Mouse (Mus musculus): ENCODE measurements around the gene Taar4. TPM values are rescaled to one million over a fixed set of nuclear protein-coding genes. Genes with fewer than 3 reads are reported as not detected.

Taar4 gene
- total and polyA plus RNA-seq, 3 experiments = not detected

- Histone ChIP-seq H3K27me3 (ENCODE audit: control insufficient read depth in 1 of 2, insufficient read depth in 2 of 2, low read length in 2 of 2) (no peaks in the 10 kb centered on the region), H3K4me1 (ENCODE audit: control insufficient read depth in 1 of 2, insufficient read depth in 2 of 2, low read length in 2 of 2) (no peaks in the 10 kb centered on the region), H3K9me3 (replicated peaks; ENCODE audit: insufficient read depth, low read length) (no peaks in the 10 kb centered on the region), H3K79me2 (ENCODE audit: control insufficient read depth, insufficient read depth, low read length, poor library complexity) (no peaks in the 10 kb centered on the region), H3K9ac (ENCODE audit: control insufficient read depth, low read depth, low read length, poor library complexity, severe bottlenecking) (no peak overlapping the region), H3K36me3 (ENCODE audit: control insufficient read depth in 1 of 2, insufficient read depth in 2 of 2, low read length in 2 of 2) (no peaks in the 10 kb centered on the region), H3K27ac (ENCODE audit: control insufficient read depth, low read depth, low read length) (no peak overlapping the region), H3K4me3 (ENCODE audit: control insufficient read depth in 1 of 2, insufficient read depth in 1 of 2, low read depth in 2 of 2, low read length in 2 of 2) (no peak overlapping the region)
- TF ChIP-seq USF2 (IDR thresholded peaks at IDR 0.05; ENCODE audit: borderline replicate concordance in 1 of 2, insufficient read depth in 1 of 2, low read depth in 1 of 2, low read length in 2 of 2) (no peak), GABPA (IDR thresholded peaks at IDR 0.05; ENCODE audit: low read depth, low read length) (no peak), TBP (IDR thresholded peaks at IDR 0.05; ENCODE audit: low read depth, low read length) (no peak), NELFE (IDR thresholded peaks at IDR 0.05; ENCODE audit: low read depth, low read length) (no peak), SIN3A (IDR thresholded peaks at IDR 0.05; ENCODE audit: low read length) (no peak), USF1 (IDR thresholded peaks at IDR 0.05; ENCODE audit: low read depth, low read length) (no peak), TCF12 (IDR thresholded peaks at IDR 0.05; ENCODE audit: low read depth, low read length) (no peak), RAD21 (IDR thresholded peaks at IDR 0.05; ENCODE audit: low read depth, low read length) (no peak), ELF1 (IDR thresholded peaks at IDR 0.05; ENCODE audit: low read depth, low read length) (no peak), SMC3 (IDR thresholded peaks at IDR 0.05; ENCODE audit: low read depth, low read length) (no peak), GATA1 (IDR thresholded peaks at IDR 0.05; ENCODE audit: low read depth, low read length) (no peak), ZNF384 (IDR thresholded peaks at IDR 0.05; ENCODE audit: low read depth, low read length) (no peak), BHLHE40 (IDR thresholded peaks at IDR 0.05; ENCODE audit: borderline replicate concordance, low read depth, low read length) (no peak), TAL1 (IDR thresholded peaks at IDR 0.05; ENCODE audit: low read length) (no peak), MYC (IDR thresholded peaks at IDR 0.05; ENCODE audit: low read depth, low read length) (no peak), ZKSCAN1 (IDR thresholded peaks at IDR 0.05; ENCODE audit: low read depth, low read length) (no peak)
- DNase-seq (ENCODE audit: low read depth, low spot score) = no peak
Measured at GRCm38 (mm10) chr10:23922468-23922867, 37.8 kb upstream of the Taar4 start.

GRCm38 (mm10) chr10:23923941-23924340 is 36.4 kb upstream of the Taar4 start:
- Histone ChIP-seq H3K27me3 (ENCODE audit: control insufficient read depth in 1 of 2, insufficient read depth in 2 of 2, low read length in 2 of 2) (no peaks in the 10 kb centered on the region), H3K4me3 (ENCODE audit: control insufficient read depth in 1 of 2, insufficient read depth in 1 of 2, low read depth in 2 of 2, low read length in 2 of 2) (no peak overlapping the region), H3K9ac (ENCODE audit: control insufficient read depth, low read depth, low read length, poor library complexity, severe bottlenecking) (no peak overlapping the region), H3K79me2 (ENCODE audit: control insufficient read depth, insufficient read depth, low read length, poor library complexity) (no peaks in the 10 kb centered on the region), H3K36me3 (ENCODE audit: control insufficient read depth in 1 of 2, insufficient read depth in 2 of 2, low read length in 2 of 2) (no peaks in the 10 kb centered on the region), H3K27ac (ENCODE audit: control insufficient read depth, low read depth, low read length) (no peak overlapping the region), H3K4me1 (ENCODE audit: control insufficient read depth in 1 of 2, insufficient read depth in 2 of 2, low read length in 2 of 2) (no peaks in the 10 kb centered on the region), H3K9me3 (replicated peaks; ENCODE audit: insufficient read depth, low read length) (no peaks in the 10 kb centered on the region)
- no peak for DNase-seq (ENCODE audit: low read depth, low spot score)
- TF ChIP-seq USF1 (IDR thresholded peaks at IDR 0.05; ENCODE audit: low read depth, low read length) (no peak), MYC (IDR thresholded peaks at IDR 0.05; ENCODE audit: low read depth, low read length) (no peak), KAT2A (conservative IDR thresholded peaks at IDR 0.05; ENCODE audit: low read depth, low read length) (no peak), ETS1 (IDR thresholded peaks at IDR 0.05; ENCODE audit: low read depth, low read length) (no peak), MXI1 (IDR thresholded peaks at IDR 0.05; ENCODE audit: low read depth, low read length) (no peak), JUND (IDR thresholded peaks at IDR 0.05; ENCODE audit: low read depth, low read length) (no peak), RAD21 (IDR thresholded peaks at IDR 0.05; ENCODE audit: low read depth, low read length) (no peak), ZMIZ1 (IDR thresholded peaks at IDR 0.05; ENCODE audit: low read depth, low read length) (no peak), ZKSCAN1 (IDR thresholded peaks at IDR 0.05; ENCODE audit: low read depth, low read length) (no peak), BHLHE40 (IDR thresholded peaks at IDR 0.05; ENCODE audit: borderline replicate concordance, low read depth, low read length) (no peak)
